Mouse (Mus musculus) natural killer cell, adult 2 months (primary cell): Measurements from ENCODE around the gene Ccdc61.

ENCODE experiments used
- DNase-seq, 2 experiments: peaks; one replicate each; pipeline ENCODE4 v3.0.0; 2022; ENCODE audit warnings: low spot score in 2 of 2

Ccdc61 gene

GRCm38 (mm10) chr7:18858310-18858916 lies 51.8 kb downstream of the Ccdc61 start:
- DNase-seq = no peak

- no peak for DNase-seq
Observed at GRCm38 (mm10) chr7:18848395-18848794, 61.8 kb downstream of the Ccdc61 start.

GRCm38 (mm10) chr7:18844811-18845210 lies 65.4 kb downstream of the Ccdc61 start:
- no peak for DNase-seq

- no peak for DNase-seq
Observed at GRCm38 (mm10) chr7:18841174-18841567, 69.0 kb downstream of the Ccdc61 start.
